Mouse (Mus musculus): ENCODE measurements at regions not wholly inside any gene's neighbourhood (a gene's known extent, or its start where the extent isn't known, plus 50 kb on each side); places are given as distances from the start of the nearest gene placed in this dataset.

GRCm38 (mm10) chr8:103198251-103198650 is 412.8 kb upstream of the Cdh11 start:
- TF ChIP-seq CTCF (IDR thresholded peaks at IDR 0.05; ENCODE audit: low read depth, low read length): no peak
- TF ChIP-seq GATA1 (IDR thresholded peaks at IDR 0.05; ENCODE audit: borderline replicate concordance, low read length): no peak
- TF ChIP-seq POLR2AphosphoS5 (IDR thresholded peaks at IDR 0.05; ENCODE audit: insufficient replicate concordance, low read depth, low read length): no peak
- TF ChIP-seq TAL1 (conservative IDR thresholded peaks at IDR 0.05; ENCODE audit: low read depth, low read length): no peak
- TF ChIP-seq GATA2 (IDR thresholded peaks at IDR 0.05; ENCODE audit: borderline replicate concordance, low read depth, low read length): no peak

Measured in G1E (cell line).